Mouse (Mus musculus): Measurements from ENCODE around the gene Ralgapb.

- no peak for TF ChIP-seq CTCF (IDR thresholded peaks at IDR 0.05; ENCODE audit: borderline replicate concordance, insufficient read depth, low read length)
- no peak for TF ChIP-seq POLR2A (IDR thresholded peaks at IDR 0.05; ENCODE audit: low read depth, low read length)
Observed at GRCm38 (mm10) chr2:158368313-158368712, 41.3 kb upstream of the Ralgapb start.
